Mouse (Mus musculus) T-cell, adult 66 days (primary cell): Measurements from ENCODE around the gene Zfp746. TPM values are rescaled to one million over a fixed set of nuclear protein-coding genes. Genes with fewer than 3 reads are reported as not detected.

ENCODE experiments used
- total RNA-seq, 2 experiments: library from RNA; stranded (reverse); gene quantifications; 3 replicates in 1 of 2; 4 replicates in 1 of 2; pipeline ENCODE4 v1.2.4; 2023

Gene Zfp746
- 10 to 100 TPM; 74.0 to 76.7 TPM for total RNA-seq

GRCm38 (mm10) chr6:48086471-48086878 is at the start of gene Zfp746:
TSS of gene Zfp746 (minus strand) at chr6:48086593.

GRCm38 (mm10) chr6:48048426-48049272 is 37.7 kb downstream of the Zfp746 start, which contains the start of gene Zfp777:
TSS of gene Zfp777 (minus strand) at chr6:48048911.

Other genes with a start within 250 kb of the Zfp746 start
- gene Zfp282, start 209.4 kb downstream of the Zfp746 start, total RNA-seq = 10 to 100 TPM; 15.2 to 15.5 TPM
- 10 to 100 TPM; 54.2 to 63.8 TPM for gene Zfp212, start 166.1 kb downstream of the Zfp746 start, total RNA-seq
- 10 to 100 TPM; 23.2 to 23.4 TPM for gene Zfp956, start 133.2 kb downstream of the Zfp746 start, total RNA-seq
- gene Zfp777, start 37.7 kb downstream of the Zfp746 start, total RNA-seq = 10 to 100 TPM; 44.9 to 53.0 TPM